Mouse (Mus musculus) small intestine, adult 2 months (tissue): ENCODE measurements around the gene H2-Oa.

Source experiments
- CTCF ChIP-seq: fragments of 200-500 bp; IDR thresholded peaks from 2 replicates; pipeline ENCODE4 v1.5.1; 2012; ENCODE audit warnings: low read depth, mild to moderate bottlenecking, control low read depth, inconsistent platforms, low read length, moderate library complexity, mixed read lengths; ENCODE audit not compliant: insufficient replicate concordance, insufficient read length; ENCODE audit errors: extremely low read depth
- POLR2A ChIP-seq: fragments of 200-500 bp; IDR thresholded peaks from 2 replicates; pipeline ENCODE4 v1.6.1; 2012; ENCODE audit warnings: low read depth, mild to moderate bottlenecking, control low read depth, inconsistent platforms, low read length, moderate library complexity

DNA sequence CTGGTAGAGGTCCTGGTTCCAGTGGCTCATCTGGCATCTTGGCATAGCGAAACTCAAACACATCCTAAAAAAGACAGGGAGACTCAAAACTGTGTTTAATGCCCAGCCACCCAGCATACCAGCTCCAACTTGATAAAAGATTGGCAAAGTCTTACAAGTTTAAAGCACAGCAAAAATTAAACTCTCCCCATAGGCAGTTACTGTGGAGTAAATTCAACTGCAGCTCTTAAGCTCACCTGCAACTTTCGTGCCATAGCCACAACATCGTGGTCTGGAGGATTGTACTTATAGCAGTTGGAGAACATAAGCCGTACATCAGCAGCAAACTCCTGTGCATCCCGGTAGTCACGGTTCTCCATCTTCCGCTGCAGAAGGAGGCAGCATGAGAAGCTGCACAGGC, 22.0 kb downstream of the H2-Oa start:
- TF ChIP-seq CTCF: no peak
- TF ChIP-seq POLR2A: no peak
